In the genomic region with DNA sequence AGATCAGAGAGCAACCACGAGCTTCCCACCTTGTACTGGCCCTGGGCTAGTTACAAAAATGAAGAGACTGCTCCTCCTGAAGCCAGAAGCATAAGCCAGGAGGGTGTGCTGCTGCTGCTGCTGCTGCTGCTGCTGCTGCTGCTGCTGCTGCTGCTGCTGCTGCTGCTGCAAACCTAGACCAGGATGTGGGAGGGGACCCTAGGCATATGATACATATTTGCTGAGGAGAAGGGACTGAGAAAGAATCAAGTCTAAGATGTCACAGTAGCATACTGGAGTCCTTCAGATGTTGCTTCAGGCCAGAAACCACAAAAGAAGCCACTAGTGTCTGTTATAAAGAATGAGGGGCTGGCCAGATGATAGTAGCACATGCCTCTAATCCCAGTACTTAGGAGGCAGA, we compare ENCODE assay signal across 12 mouse cellular contexts. TPM values are rescaled to one million over a fixed set of nuclear protein-coding genes. Genes with fewer than 3 reads are reported as not detected.
DNase-seq lines count a peak whose midpoint lies in the region; ATAC-seq lines count a peak whose summit lies in the region.
"Had no signal": no experiment of that assay in that cellular context is flagged by ENCODE, and none has a peak within 500 bp of the region (broad histone marks: within the 10 kb centered on the region; RNA-seq: fewer than 3 reads in every experiment).

No protein-coding gene starts in this region.

- no peak overlapping the region for H3K9ac ChIP-seq in hindbrain, embryonic 16.5 days (ENCODE audit: low read depth, low read length)
- no peak overlapping the region for H3K9ac ChIP-seq in liver, embryonic 12.5 days
- H3K9ac ChIP-seq: forebrain, embryonic 12.5 days; midbrain, embryonic 12.5 days had no signal

- H3K9me3 ChIP-seq in hindbrain, embryonic 10.5 days: no peaks in the 10 kb centered on the region
- no peaks in the 10 kb centered on the region for H3K9me3 ChIP-seq in hindbrain, embryonic 16.5 days (ENCODE audit: control insufficient read depth, low read length)
- no peaks in the 10 kb centered on the region for H3K9me3 ChIP-seq in liver, embryonic 12.5 days (replicated peaks)
- H3K9me3 ChIP-seq: forebrain, embryonic 12.5 days; G1E; midbrain, embryonic 12.5 days had no signal

- ATAC-seq in hindbrain, embryonic 16.5 days: no peak
- ATAC-seq in common myeloid progenitor, adult 5-6 weeks (replicated peaks; ENCODE audit: low read depth, poor library complexity, severe bottlenecking): peak; percentile 3; the same call in 1 of the 2 replicates
- ATAC-seq in liver, embryonic 12.5 days: no peak

- no peaks in the 10 kb centered on the region for H3K36me3 ChIP-seq in hindbrain, embryonic 10.5 days
- no peaks in the 10 kb centered on the region for H3K36me3 ChIP-seq in hindbrain, embryonic 16.5 days (ENCODE audit: control insufficient read depth, insufficient read depth, low read length)
- no peaks in the 10 kb centered on the region for H3K36me3 ChIP-seq in liver, embryonic 12.5 days
- H3K36me3 ChIP-seq: forebrain, embryonic 12.5 days; G1E; midbrain, embryonic 12.5 days had no signal

- DNase-seq in hindbrain, embryonic 10.5 days (ENCODE audit: low spot score): no peak
- DNase-seq in CD4-positive, CD25-positive, alpha-beta regulatory T cell, adult 2 months (ENCODE audit: low read depth, low spot score): peak; percentile 54
- DNase-seq in frontal cortex, postnatal 36 days (ENCODE audit: low spot score in 2 of 2): no peak
- DNase-seq in cerebellum, adult 8-10 months: no peak
- DNase-seq in layer of hippocampus, postnatal 25 days (ENCODE audit: extremely low spot score in 1 of 2, low spot score in 1 of 2): no peak

- peaks cover 19% of the 10 kb centered on the region for H3K4me1 ChIP-seq in hindbrain, embryonic 10.5 days (replicated peaks)
- H3K4me1 ChIP-seq in hindbrain, embryonic 16.5 days (ENCODE audit: control insufficient read depth, insufficient read depth, low read depth, low read length): peaks cover 7% of the 10 kb centered on the region; the same call in 1 of the 2 replicates
- H3K4me1 ChIP-seq in liver, embryonic 12.5 days: peaks cover 52% of the 10 kb centered on the region

- 33% methylated on average over 1 of the region's 1 CpGs for WGBS in hindbrain, embryonic 10.5 days
- 31% methylated on average over 1 of the region's 1 CpGs for WGBS in hindbrain, embryonic 16.5 days
- WGBS in liver, embryonic 12.5 days (ENCODE audit: insufficient replicate concordance): 0% methylated on average over 1 of the region's 1 CpGs

- peak overlapping the region; percentile 19; the same call in 1 of the 2 replicates for H3K27ac ChIP-seq in hindbrain, embryonic 10.5 days
- H3K27ac ChIP-seq in hindbrain, embryonic 16.5 days (ENCODE audit: low read depth, low read length): no peak overlapping the region
- H3K27ac ChIP-seq in liver, embryonic 12.5 days: peak overlapping the region; percentile 63
- H3K27ac ChIP-seq: forebrain, embryonic 12.5 days; midbrain, embryonic 12.5 days had no signal

- H3K4me3 ChIP-seq in hindbrain, embryonic 10.5 days: no peak overlapping the region
- H3K4me3 ChIP-seq in hindbrain, embryonic 16.5 days (ENCODE audit: low read length): no peak overlapping the region
- no peak overlapping the region for H3K4me3 ChIP-seq in liver, embryonic 12.5 days
- H3K4me3 ChIP-seq: forebrain, embryonic 12.5 days; midbrain, embryonic 12.5 days had no signal

- no peak overlapping the region for H3K4me2 ChIP-seq in hindbrain, embryonic 16.5 days (ENCODE audit: low read length)
- peak overlapping the region; percentile 18; the same call in 1 of the 2 replicates for H3K4me2 ChIP-seq in liver, embryonic 12.5 days
- H3K4me2 ChIP-seq: forebrain, embryonic 12.5 days; midbrain, embryonic 12.5 days had no signal

- H3K27me3 ChIP-seq in hindbrain, embryonic 10.5 days (ENCODE audit: insufficient read depth, poor library complexity, severe bottlenecking): no peaks in the 10 kb centered on the region
- H3K27me3 ChIP-seq in hindbrain, embryonic 16.5 days (replicated peaks; ENCODE audit: control insufficient read depth, insufficient read depth, low read length): no peaks in the 10 kb centered on the region
- H3K27me3 ChIP-seq in liver, embryonic 12.5 days (replicated peaks): no peaks in the 10 kb centered on the region
- H3K27me3 ChIP-seq: forebrain, embryonic 12.5 days had no signal

RNA-seq across cellular contexts. Expression of gene Cdc42, which starts 10.7 kb away (rescaled TPM):
- 592 and 604 TPM in 2 replicates for polyA plus RNA-seq in hindbrain, embryonic 10.5 days (2016; fragmentation: Nextera tagmentation; extraction: Ambion mirVana)
- 975 and 1,060 TPM in 2 replicates for polyA plus RNA-seq in hindbrain, embryonic 16.5 days (2015; fragmentation: Nextera tagmentation; extraction: Ambion mirVana)
- total RNA-seq in common myeloid progenitor, adult 5-6 weeks (2017): 481 and 507 TPM in 2 replicates
- polyA plus RNA-seq in liver, embryonic 12.5 days (2016; fragmentation: Nextera tagmentation; extraction: Ambion mirVana): 316 and 324 TPM in 2 replicates
- total RNA-seq in layer of hippocampus, postnatal 25 days (2021): 100 to 1,000 TPM; 307 to 339 TPM

RNA-seq across cellular contexts. Expression of gene Cela3a, which starts 41.4 kb away (rescaled TPM):
- polyA plus RNA-seq in hindbrain, embryonic 10.5 days (2016; fragmentation: Nextera tagmentation; extraction: Ambion mirVana): not detected in 2 replicates
- not detected in 2 replicates for polyA plus RNA-seq in hindbrain, embryonic 16.5 days (2015; fragmentation: Nextera tagmentation; extraction: Ambion mirVana)
- not detected in 2 replicates for total RNA-seq in common myeloid progenitor, adult 5-6 weeks (2017)
- polyA plus RNA-seq in liver, embryonic 12.5 days (2016; fragmentation: Nextera tagmentation; extraction: Ambion mirVana): not detected in 2 replicates
- not detected for total RNA-seq in layer of hippocampus, postnatal 25 days (2021)
- total RNA-seq: G1E; layer of hippocampus, adult 18-20 months had no signal
- polyA plus RNA-seq: forebrain, embryonic 12.5 days; G1E; midbrain, embryonic 12.5 days had no signal
